Mouse (Mus musculus) cerebellum, adult 2 months (tissue): ENCODE measurements around the gene Hoxb6.

ENCODE experiments used
- CTCF ChIP-seq: fragments of 200-500 bp; IDR thresholded peaks from 2 replicates; pipeline ENCODE4 v1.5.1; 2011; ENCODE audit warnings: low read depth, mild to moderate bottlenecking, control low read depth, low read length, moderate library complexity, borderline replicate concordance; ENCODE audit not compliant: insufficient read depth
- POLR2A ChIP-seq: fragments of 200-500 bp; IDR thresholded peaks from 2 replicates; pipeline ENCODE4 v1.6.1; 2011; ENCODE audit warnings: low read length, control low read depth, borderline replicate concordance; ENCODE audit not compliant: insufficient read depth

DNA sequence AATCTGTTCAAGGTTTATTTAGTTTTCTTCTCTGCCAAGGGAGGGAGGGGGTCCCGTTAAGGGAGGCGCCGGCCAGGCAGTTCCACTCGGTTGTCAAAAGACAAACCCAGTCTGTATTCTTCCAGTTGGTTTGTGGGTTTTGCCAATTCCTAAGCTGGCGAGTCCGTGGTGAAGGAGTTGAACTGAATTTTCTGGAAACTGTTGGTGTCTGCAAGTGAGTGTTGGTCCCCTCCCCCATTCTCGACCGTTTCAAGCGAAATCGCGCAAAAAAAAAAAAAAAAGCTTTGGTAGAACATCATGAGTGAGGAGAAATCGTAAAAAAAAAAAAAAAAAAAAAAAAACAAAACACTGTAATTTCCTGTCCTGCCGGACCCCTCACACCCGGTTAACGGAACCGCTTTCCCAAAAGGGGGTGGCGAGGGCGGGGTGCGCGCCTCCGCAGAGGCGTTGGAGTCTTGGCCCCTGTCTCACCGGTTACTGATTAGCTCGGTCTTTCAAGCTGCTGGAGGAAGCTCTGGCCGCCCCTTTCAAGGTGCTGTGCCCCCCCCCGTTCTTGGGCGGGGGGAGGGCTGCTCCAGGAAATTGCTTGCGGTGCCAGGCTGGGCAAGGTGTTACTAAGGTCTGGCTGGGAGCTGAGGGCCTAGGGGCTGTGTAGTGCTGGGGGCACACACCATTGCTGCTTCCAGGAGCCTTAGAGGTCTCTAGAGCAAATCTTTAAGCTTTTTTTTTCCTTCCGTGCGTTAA lies 3.0 kb downstream of the Hoxb6 start:
- TF ChIP-seq POLR2A, result no peak
- no peak for TF ChIP-seq CTCF
